Mouse (Mus musculus) myocyte (in vitro differentiated cells): ENCODE results near the gene Eddm3b. TPM values are rescaled to one million over a fixed set of nuclear protein-coding genes. Genes with fewer than 3 reads are reported as not detected.

ENCODE experiments used
- H3K27me3 ChIP-seq: one replicate; pipeline ENCODE4 v1.6.1; 2011; ENCODE audit not compliant: control insufficient read depth, insufficient read depth, insufficient read length
- H3K36me3 ChIP-seq: one replicate; pipeline ENCODE4 v1.6.1; 2011; ENCODE audit not compliant: control insufficient read depth, insufficient read depth
- H3K4me2 ChIP-seq: one replicate; pipeline ENCODE4 v1.6.1; 2011; ENCODE audit warnings: low read depth, control low read depth
- H3K4me3 ChIP-seq: one replicate; pipeline ENCODE4 v1.5.1; 2011; ENCODE audit warnings: mild to moderate bottlenecking, control low read depth, moderate library complexity
- H3K79me2 ChIP-seq: one replicate; pipeline ENCODE4 v1.6.1; 2011; ENCODE audit not compliant: control insufficient read depth, insufficient read depth
- H3ac ChIP-seq: one replicate; pipeline ENCODE4 v1.6.1; 2011; ENCODE audit not compliant: control insufficient read depth, insufficient read length
- CEBPB ChIP-seq: IDR thresholded peaks from 2 replicates; pipeline ENCODE4 v1.6.1; 2011; ENCODE audit warnings: mild to moderate bottlenecking, moderate library complexity; ENCODE audit not compliant: poor library complexity, insufficient read depth, severe bottlenecking
- E2F4 ChIP-seq: IDR thresholded peaks from one replicate; pipeline ENCODE4 v1.6.1; 2011; ENCODE audit warnings: mild to moderate bottlenecking, control low read depth, moderate library complexity; ENCODE audit not compliant: insufficient read depth
- MAX ChIP-seq: IDR thresholded peaks from one replicate; pipeline ENCODE4 v1.6.1; 2011; ENCODE audit warnings: low read depth, mild to moderate bottlenecking, control low read depth
- MYOD1 ChIP-seq, 3 experiments: IDR thresholded peaks; one replicate each; pipeline ENCODE4 v1.6.1; 2011; ENCODE audit warnings: control low read depth in 2 of 3, low read depth in 2 of 3, mild to moderate bottlenecking in 2 of 3, moderate library complexity in 1 of 3; ENCODE audit not compliant: insufficient read length in 2 of 3, control insufficient read depth in 1 of 3
- MYOG ChIP-seq, 3 experiments: IDR thresholded peaks; one replicate each; pipeline ENCODE4 v1.6.1; 2011; ENCODE audit warnings: control low read depth in 2 of 3, low read depth in 2 of 3, mild to moderate bottlenecking in 2 of 3; ENCODE audit not compliant: insufficient read length in 2 of 3, control insufficient read depth in 1 of 3, insufficient read depth in 1 of 3
- POLR2A ChIP-seq: IDR thresholded peaks from one replicate; pipeline ENCODE4 v1.6.1; 2011; ENCODE audit warnings: low read depth, mild to moderate bottlenecking, control low read depth, moderate library complexity; ENCODE audit not compliant: insufficient read length
- POLR2AphosphoS2 ChIP-seq: IDR thresholded peaks from one replicate; pipeline ENCODE4 v1.6.1; 2011; ENCODE audit warnings: low read depth, control low read depth; ENCODE audit not compliant: insufficient read length
- REST ChIP-seq: IDR thresholded peaks from one replicate; pipeline ENCODE4 v1.6.1; 2011; ENCODE audit warnings: mild to moderate bottlenecking, control low read depth, moderate library complexity; ENCODE audit not compliant: insufficient read depth, insufficient read length
- SRF ChIP-seq: IDR thresholded peaks from one replicate; pipeline ENCODE4 v1.6.1; 2011; ENCODE audit warnings: low read depth; ENCODE audit not compliant: control insufficient read depth, insufficient read length
- TCF12 ChIP-seq: IDR thresholded peaks from one replicate; pipeline ENCODE4 v1.6.1; 2011; ENCODE audit warnings: mild to moderate bottlenecking, control low read depth; ENCODE audit not compliant: poor library complexity, insufficient read depth, severe bottlenecking
- TCF3 ChIP-seq: IDR thresholded peaks from one replicate; pipeline ENCODE4 v1.6.1; 2011; ENCODE audit warnings: low read depth, control low read depth; ENCODE audit not compliant: insufficient read length
- USF1 ChIP-seq: IDR thresholded peaks from one replicate; pipeline ENCODE4 v1.6.1; 2011; ENCODE audit warnings: low read depth, mild to moderate bottlenecking, control low read depth, moderate library complexity
- polyA plus RNA-seq: library from polyadenylated mRNA; unstranded; fragments of >200 nt; fragmentation: generic; extraction: Trizol; gene quantifications from one replicate; pipeline ENCODE4 v1.2.1, GENCODE M21; 2012; ENCODE audit warnings: missing spikeins

The Eddm3b gene
- polyA plus RNA-seq, 1 experiment, result 0.05 TPM

- Histone ChIP-seq H3K79me2 (no peaks in the 10 kb centered on the region), H3K4me2 (no peak overlapping the region), H3K36me3 (no peaks in the 10 kb centered on the region), H3K27me3 (no peaks in the 10 kb centered on the region), H3K4me3 (no peak overlapping the region), H3ac (no peak overlapping the region)
- TF ChIP-seq REST (no peak), USF1 (no peak), MYOG (IDR thresholded peaks at IDR 0.05; ENCODE audit: control insufficient read depth in 1 of 3, insufficient read depth in 1 of 3, insufficient read length in 2 of 3, low read depth in 2 of 3) (no peak), MAX (no peak), E2F4 (no peak), CEBPB (no peak), SRF (no peak), TCF3 (no peak), TCF12 (no peak), POLR2AphosphoS2 (no peak), MYOD1 (IDR thresholded peaks at IDR 0.05; ENCODE audit: control insufficient read depth in 1 of 3, insufficient read length in 2 of 3, low read depth in 2 of 3) (no peak), POLR2A (no peak)
These were observed 31.3 kb downstream of the Eddm3b start for GRCm38 (mm10) chr14:51145521-51145920.

- Histone ChIP-seq H3ac (no peak within 1 kb of the TSS), H3K27me3 (no peaks in the 10 kb centered on the region), H3K79me2 (no peaks in the 10 kb centered on the region), H3K36me3 (no peaks in the 10 kb centered on the region), H3K4me2 (no peak within 1 kb of the TSS), H3K4me3 (no peak within 1 kb of the TSS)
- no peak for TF ChIP-seq TCF12
- TF ChIP-seq POLR2A, result no peak
- no peak for TF ChIP-seq REST
- no peak for TF ChIP-seq TCF3
- TF ChIP-seq MYOG (IDR thresholded peaks at IDR 0.05; ENCODE audit: control insufficient read depth in 1 of 3, insufficient read depth in 1 of 3, insufficient read length in 2 of 3, low read depth in 2 of 3), result no peak
- TF ChIP-seq POLR2AphosphoS2, result no peak
- TF ChIP-seq SRF, result no peak
- TF ChIP-seq E2F4, result no peak
- TF ChIP-seq USF1, result no peak
These were observed 32.5 kb downstream of the Eddm3b start, which contains the start of gene Rnase1 for GRCm38 (mm10) chr14:51146685-51147084. Gene Rnase1 (minus strand): TSS chr14:51146785.

- Histone ChIP-seq H3K36me3 (no peaks in the 10 kb centered on the region), H3ac (no peak overlapping the region), H3K4me2 (no peak overlapping the region), H3K27me3 (no peaks in the 10 kb centered on the region), H3K79me2 (no peaks in the 10 kb centered on the region), H3K4me3 (no peak overlapping the region)
- TF ChIP-seq TCF12 (no peak), POLR2A (no peak), MAX (no peak), MYOG (IDR thresholded peaks at IDR 0.05; ENCODE audit: control insufficient read depth in 1 of 3, insufficient read depth in 1 of 3, insufficient read length in 2 of 3, low read depth in 2 of 3) (no peak), POLR2AphosphoS2 (no peak), SRF (no peak), CEBPB (no peak), USF1 (no peak), REST (no peak), MYOD1 (IDR thresholded peaks at IDR 0.05; ENCODE audit: control insufficient read depth in 1 of 3, insufficient read length in 2 of 3, low read depth in 2 of 3) (no peak), E2F4 (no peak), TCF3 (no peak)
These were observed 33.8 kb downstream of the Eddm3b start for GRCm38 (mm10) chr14:51148006-51148405.

GRCm38 (mm10) chr14:51149164-51149563, 34.9 kb downstream of the Eddm3b start:
- no peak overlapping the region for H3K4me3 ChIP-seq
- no peak overlapping the region for H3ac ChIP-seq
- H3K27me3 ChIP-seq, result no peaks in the 10 kb centered on the region
- H3K36me3 ChIP-seq, result no peaks in the 10 kb centered on the region
- TF ChIP-seq E2F4 (no peak), MYOD1 (IDR thresholded peaks at IDR 0.05; ENCODE audit: control insufficient read depth in 1 of 3, insufficient read length in 2 of 3, low read depth in 2 of 3) (no peak), POLR2A (no peak), MYOG (IDR thresholded peaks at IDR 0.05; ENCODE audit: control insufficient read depth in 1 of 3, insufficient read depth in 1 of 3, insufficient read length in 2 of 3, low read depth in 2 of 3) (no peak), TCF12 (no peak), TCF3 (no peak), USF1 (no peak), REST (no peak), POLR2AphosphoS2 (no peak), CEBPB (no peak), SRF (no peak), MAX (no peak)
- H3K4me2 ChIP-seq, result no peak overlapping the region
- H3K79me2 ChIP-seq, result no peaks in the 10 kb centered on the region
